Comparison of ENCODE assay signal across 12 mouse cellular contexts in the genomic region with DNA sequence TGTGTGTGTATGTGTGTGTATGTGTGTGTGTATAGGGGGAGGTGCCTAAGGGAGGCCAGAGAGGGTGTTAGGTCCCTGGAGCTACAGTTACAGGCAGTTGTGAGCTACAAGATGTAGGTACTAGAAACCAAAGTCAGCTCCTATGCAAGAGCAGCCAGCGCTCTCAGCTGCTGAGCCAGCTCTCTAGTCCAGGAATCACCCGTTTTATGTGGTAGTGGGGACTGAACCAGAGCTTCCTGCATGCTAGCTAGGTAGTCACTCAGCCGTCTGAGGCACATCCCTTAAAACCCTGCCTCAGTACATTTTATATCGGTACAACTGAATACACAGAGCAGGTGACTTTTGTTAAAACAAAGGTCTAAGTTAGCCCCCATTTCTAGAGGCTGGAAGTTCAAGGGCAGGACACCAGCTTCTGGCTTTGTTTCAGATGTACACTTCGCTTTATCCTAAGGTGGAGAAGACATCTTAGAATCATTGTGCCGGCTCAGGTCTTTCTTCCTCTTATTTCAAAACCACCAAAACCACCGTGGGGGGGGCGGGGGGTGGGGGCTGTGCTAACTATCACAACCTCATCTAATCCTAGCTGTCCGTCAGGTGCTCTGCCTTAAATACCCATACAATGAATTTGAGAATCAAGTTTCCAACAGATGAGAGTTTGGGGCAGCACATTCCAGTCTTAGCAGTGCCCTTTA. TPM values are rescaled to one million over a fixed set of nuclear protein-coding genes. Genes with fewer than 3 reads are reported as not detected.
DNase-seq lines count a peak whose midpoint lies in the region; ATAC-seq lines count a peak whose summit lies in the region.
"Had no signal": no experiment of that assay in that cellular context is flagged by ENCODE, and none has a peak within 500 bp of the region (broad histone marks: within the 10 kb centered on the region; RNA-seq: fewer than 3 reads in every experiment).

No protein-coding gene starts in this region.

- DNase-seq in R1 (ENCODE audit: low read depth, low spot score), result peak; percentile 23
- peak; percentile 64 for DNase-seq in thymus, postnatal 25 days
- DNase-seq in frontal cortex, postnatal 14 days (ENCODE audit: low spot score in 2 of 2), result no peak
- DNase-seq in embryo, embryonic 10 days (ENCODE audit: low spot score), result no peak
- DNase-seq in gastrocnemius, postnatal 36 days, result no peak
- DNase-seq: cerebellum, adult 8-10 months; heart, postnatal 10 days; liver, embryonic 13.5 days; lung, postnatal 14 days; right cerebral cortex, postnatal 4 days had no signal

- intact Hi-C loops in gastrocnemius, postnatal 36 days (cut with DNase I), result no loop called here

- ATAC-seq in CD4-positive, CD25-positive, alpha-beta regulatory T cell, adult 4 months, result peak; percentile 92
- ATAC-seq in megakaryocyte, adult 5-6 weeks (ENCODE audit: poor library complexity, severe bottlenecking), result peak; percentile 69

RNA-seq across cellular contexts. Expression of a gene that starts 12.6 kb away (rescaled TPM):
- 10 to 100 TPM; 51.3 to 58.6 TPM for polyA plus RNA-seq in CD4-positive, CD25-positive, alpha-beta regulatory T cell, adult 4 months (2017; shearing (Covaris generic))
- total RNA-seq in megakaryocyte, adult 5-6 weeks (2015), result 6.3 and 8.2 TPM in 2 replicates
- total RNA-seq in megakaryocyte, adult 5-6 weeks (2017), result 3.0 and 5.1 TPM in 2 replicates
- total RNA-seq in gastrocnemius, postnatal 36 days (2021), result 1 to 10 TPM; 1.8 to 2.2 TPM

Comparison
In these comparisons a context has a peak if more than half of its experiments do, and no peak if none do; other contexts are left out.
1. DNase-seq: peak in R1 (single experiment) and thymus, postnatal 25 days (single experiment); none in frontal cortex, postnatal 14 days (0 of 2), embryo, embryonic 10 days (single experiment) and gastrocnemius, postnatal 36 days (0 of 2).